Mouse (Mus musculus) embryonic facial prominence, embryonic 11.5 days (tissue): ENCODE measurements around the gene Tm4sf1. TPM values are rescaled to one million over a fixed set of nuclear protein-coding genes. Genes with fewer than 3 reads are reported as not detected.

Source experiments
- polyA plus RNA-seq: library from polyadenylated mRNA; unstranded; fragments of >200 nt; fragmentation: Nextera tagmentation; extraction: Ambion mirVana; gene quantifications from 2 replicates; pipeline ENCODE4 v1.2.1, GENCODE M21; 2014

Gene Tm4sf1
- polyA plus RNA-seq, 1 experiment from 2014 or later = 9.9 TPM

Other genes starting within 250 kb of the Tm4sf1 start
- not detected in 2 replicates for gene Tm4sf4, start 123.3 kb upstream of the Tm4sf1 start, polyA plus RNA-seq